Mouse (Mus musculus) erythroblast, embryonic 14.5 days (primary cell): ENCODE data around the gene Synpo2.

ENCODE experiments used
- GATA1 ChIP-seq: IDR thresholded peaks from 2 replicates; pipeline ENCODE4 v1.6.1; 2012; ENCODE audit warnings: low read length, inconsistent platforms, mixed read lengths
- TAL1 ChIP-seq: IDR thresholded peaks from 3 replicates; pipeline ENCODE4 v1.6.1; 2012; ENCODE audit warnings: low read length, inconsistent platforms, mixed read lengths

- no peak for TF ChIP-seq GATA1
- TF ChIP-seq TAL1, result no peak
These were observed 48.3 kb upstream of the Synpo2 start for GRCm38 (mm10) chr3:123284284-123284683.
